Mouse (Mus musculus): Measurements from ENCODE around the gene Hes3. TPM values are rescaled to one million over a fixed set of nuclear protein-coding genes. Genes with fewer than 3 reads are reported as not detected.

Gene Hes3
- polyA plus RNA-seq, 2 experiments: 0.03 TPM; not detected in 1

- ATAC-seq (ENCODE audit: low FRiP score, low read depth): peak; percentile 74
- Histone ChIP-seq H3K9ac (ENCODE audit: low read depth, low read length, severe bottlenecking) (peak within 1 kb of the TSS; percentile 80), H3K9me3 (ENCODE audit: control insufficient read depth, low read length) (no peaks in the 10 kb centered on the region), H3K4me3 (replicated peaks; ENCODE audit: low read length) (peak within 1 kb of the TSS; percentile 71), H3K4me1 (ENCODE audit: control insufficient read depth, insufficient read depth, low read length) (peaks cover 35% of the 10 kb centered on the region), H3K27ac (replicated peaks; ENCODE audit: low read depth, low read length) (peak within 1 kb of the TSS; percentile 77), H3K4me2 (replicated peaks; ENCODE audit: low read depth, low read length, severe bottlenecking) (peak within 1 kb of the TSS; percentile 94), H3K36me3 (ENCODE audit: control insufficient read depth, insufficient read depth, low read length) (no peaks in the 10 kb centered on the region), H3K27me3 (ENCODE audit: control insufficient read depth, insufficient read depth, low read length) (0 out of 2 replicates have a peak, but pooled peaks cover 8% of the 10 kb centered on the region)
- TF ChIP-seq POLR2A (IDR thresholded peaks at IDR 0.05; ENCODE audit: borderline replicate concordance, extremely low read depth, insufficient read depth, insufficient read length): no peak
- DNase-seq (ENCODE audit: low spot score): peak; percentile 60
- 2% methylated on average over 27 of the region's 48 CpGs for WGBS
These were observed 17.7 kb downstream of the Hes3 start, which contains the start of gene Gpr153 for GRCm38 (mm10) chr4:152273621-152274236. Gene Gpr153 (plus strand): TSS chr4:152274232.

GRCm38 (mm10) chr4:152273191-152273590 is 18.3 kb downstream of the Hes3 start:
- Histone ChIP-seq H3K4me2 (replicated peaks; ENCODE audit: low read depth, low read length, severe bottlenecking) (peak overlapping the region; percentile 94), H3K36me3 (ENCODE audit: control insufficient read depth, insufficient read depth, low read length) (no peaks in the 10 kb centered on the region), H3K4me1 (ENCODE audit: control insufficient read depth, insufficient read depth, low read length) (peaks cover 35% of the 10 kb centered on the region), H3K9ac (ENCODE audit: low read depth, low read length, severe bottlenecking) (peak overlapping the region; percentile 80; the same call in 1 of the 2 replicates), H3K9me3 (ENCODE audit: control insufficient read depth, low read length) (no peaks in the 10 kb centered on the region), H3K27ac (replicated peaks; ENCODE audit: low read depth, low read length) (peak overlapping the region; percentile 77), H3K27me3 (ENCODE audit: control insufficient read depth, insufficient read depth, low read length) (0 out of 2 replicates have a peak, but pooled peaks cover 8% of the 10 kb centered on the region), H3K4me3 (replicated peaks; ENCODE audit: low read length) (peak overlapping the region; percentile 71; the same call in 1 of the 2 replicates)
- 34% methylated on average over 3 of the region's 3 CpGs for WGBS
- TF ChIP-seq POLR2A (IDR thresholded peaks at IDR 0.05; ENCODE audit: borderline replicate concordance, extremely low read depth, insufficient read depth, insufficient read length): no peak
- ATAC-seq (ENCODE audit: low FRiP score, low read depth) (no peak), DNase-seq (ENCODE audit: low spot score) (no peak)

GRCm38 (mm10) chr4:152272449-152273049 is 18.9 kb downstream of the Hes3 start:
- H3K4me3 ChIP-seq (replicated peaks; ENCODE audit: low read length): no peak overlapping the region
- H3K9ac ChIP-seq (ENCODE audit: low read depth, low read length, severe bottlenecking): 0 out of 2 replicates have a peak overlapping the region, but pooled peaks have one; percentile 12
- DNase-seq (ENCODE audit: low spot score): peak; percentile 77
- H3K4me1 ChIP-seq (ENCODE audit: control insufficient read depth, insufficient read depth, low read length): peaks cover 35% of the 10 kb centered on the region
- peak; percentile 21; the same call in 1 of the 2 replicates for ATAC-seq (ENCODE audit: low FRiP score, low read depth)
- H3K36me3 ChIP-seq (ENCODE audit: control insufficient read depth, insufficient read depth, low read length): no peaks in the 10 kb centered on the region
- no peaks in the 10 kb centered on the region for H3K9me3 ChIP-seq (ENCODE audit: control insufficient read depth, low read length)
- WGBS: 11% methylated on average over 9 of the region's 9 CpGs
- H3K27me3 ChIP-seq (ENCODE audit: control insufficient read depth, insufficient read depth, low read length): 0 out of 2 replicates have a peak, but pooled peaks cover 8% of the 10 kb centered on the region
- 0 out of 2 replicates have a peak overlapping the region, but pooled peaks have one; percentile 17 for H3K4me2 ChIP-seq (replicated peaks; ENCODE audit: low read depth, low read length, severe bottlenecking)
- peak overlapping the region; percentile 77 for H3K27ac ChIP-seq (replicated peaks; ENCODE audit: low read depth, low read length)
- no peak for TF ChIP-seq POLR2A (IDR thresholded peaks at IDR 0.05; ENCODE audit: borderline replicate concordance, extremely low read depth, insufficient read depth, insufficient read length)

GRCm38 (mm10) chr4:152272006-152272405 is 19.5 kb downstream of the Hes3 start:
- Histone ChIP-seq H3K9ac (ENCODE audit: low read depth, low read length, severe bottlenecking) (0 out of 2 replicates have a peak overlapping the region, but pooled peaks have one; percentile 25), H3K27ac (replicated peaks; ENCODE audit: low read depth, low read length) (peak overlapping the region; percentile 77), H3K4me2 (replicated peaks; ENCODE audit: low read depth, low read length, severe bottlenecking) (0 out of 2 replicates have a peak overlapping the region, but pooled peaks have one; percentile 17), H3K27me3 (ENCODE audit: control insufficient read depth, insufficient read depth, low read length) (0 out of 2 replicates have a peak, but pooled peaks cover 8% of the 10 kb centered on the region), H3K36me3 (ENCODE audit: control insufficient read depth, insufficient read depth, low read length) (no peaks in the 10 kb centered on the region), H3K9me3 (ENCODE audit: control insufficient read depth, low read length) (no peaks in the 10 kb centered on the region), H3K4me1 (ENCODE audit: control insufficient read depth, insufficient read depth, low read length) (peaks cover 35% of the 10 kb centered on the region), H3K4me3 (replicated peaks; ENCODE audit: low read length) (no peak overlapping the region)
- DNase-seq (ENCODE audit: low spot score): no peak
- ATAC-seq (ENCODE audit: low FRiP score, low read depth): no peak
- no peak for TF ChIP-seq POLR2A (IDR thresholded peaks at IDR 0.05; ENCODE audit: borderline replicate concordance, extremely low read depth, insufficient read depth, insufficient read length)
- WGBS: 45% methylated on average over 7 of the region's 7 CpGs

- 90% methylated on average over 11 of the region's 11 CpGs for WGBS
- no peak for TF ChIP-seq POLR2A (IDR thresholded peaks at IDR 0.05; ENCODE audit: borderline replicate concordance, extremely low read depth, insufficient read depth, insufficient read length)
- Histone ChIP-seq H3K4me2 (replicated peaks; ENCODE audit: low read depth, low read length, severe bottlenecking) (no peak overlapping the region), H3K4me1 (ENCODE audit: control insufficient read depth, insufficient read depth, low read length) (peaks cover 35% of the 10 kb centered on the region), H3K27me3 (ENCODE audit: control insufficient read depth, insufficient read depth, low read length) (0 out of 2 replicates have a peak, but pooled peaks cover 8% of the 10 kb centered on the region), H3K9ac (ENCODE audit: low read depth, low read length, severe bottlenecking) (no peak overlapping the region), H3K4me3 (replicated peaks; ENCODE audit: low read length) (no peak overlapping the region), H3K27ac (replicated peaks; ENCODE audit: low read depth, low read length) (0 out of 2 replicates have a peak overlapping the region, but pooled peaks have one; percentile 13), H3K36me3 (ENCODE audit: control insufficient read depth, insufficient read depth, low read length) (no peaks in the 10 kb centered on the region), H3K9me3 (ENCODE audit: control insufficient read depth, low read length) (no peaks in the 10 kb centered on the region)
- ATAC-seq (ENCODE audit: low FRiP score, low read depth) (no peak), DNase-seq (ENCODE audit: low spot score) (no peak)
These were observed 20.1 kb downstream of the Hes3 start for GRCm38 (mm10) chr4:152271334-152271733.

Data from limb, embryonic 14.5 days (tissue).